Comparison of ENCODE assay signal across 18 mouse cellular contexts in genomic region chr1:84646781-84647180, GRCm38 (mm10). TPM values are rescaled to one million over a fixed set of nuclear protein-coding genes. Genes with fewer than 3 reads are reported as not detected.
DNase-seq lines count a peak whose midpoint lies in the region; TF ChIP-seq lines count a peak whose summit lies in the region.
"Had no signal": no experiment of that assay in that cellular context is flagged by ENCODE, and none has a peak within 500 bp of the region (broad histone marks: within the 10 kb centered on the region; RNA-seq: fewer than 3 reads in every experiment).

No protein-coding gene starts in this region.

- 89% methylated on average over 2 of the region's 2 CpGs for WGBS in thymus, adult 2 months

- peak; percentile 38 for DNase-seq in adrenal gland, adult 2 months
- DNase-seq in adrenal gland, postnatal 4 days (ENCODE audit: low spot score in 2 of 2) = no peak
- peak; percentile 22 for DNase-seq in left cerebral cortex, postnatal 4 days
- no peak for DNase-seq in left cerebral cortex, postnatal 25 days (ENCODE audit: low spot score in 2 of 2)
- peak; percentile 20 to 50 for DNase-seq in adrenal gland, postnatal 36 days
- peak; percentile 59 to 61 for DNase-seq in cerebellum, postnatal 10 days
- no peak for DNase-seq in thymus, adult 2 months
- DNase-seq in lung, postnatal 4 days = no peak
- DNase-seq: kidney, adult 18-20 months; kidney, postnatal 25 days had no signal

- H3K36me3 ChIP-seq in thymus, adult 2 months (ENCODE audit: control insufficient read depth, insufficient read depth, low read length) = no peaks in the 10 kb centered on the region
- H3K36me3 ChIP-seq: forebrain, embryonic 15.5 days; heart, embryonic 15.5 days; hindbrain, embryonic 15.5 days; limb, embryonic 13.5 days; liver, embryonic 15.5 days had no signal

- H3K27me3 ChIP-seq in thymus, adult 2 months (ENCODE audit: control insufficient read depth, insufficient read depth, low read length) = no peaks in the 10 kb centered on the region
- H3K27me3 ChIP-seq: forebrain, embryonic 15.5 days; heart, embryonic 15.5 days; hindbrain, embryonic 15.5 days; limb, embryonic 13.5 days; liver, embryonic 15.5 days had no signal

- TF ChIP-seq POLR2A in thymus, adult 2 months (IDR thresholded peaks at IDR 0.05; ENCODE audit: control insufficient read depth, extremely low read depth, insufficient read depth, low read length, poor library complexity) = no peak

- H3K27ac ChIP-seq in thymus, adult 2 months (ENCODE audit: control insufficient read depth, insufficient read depth, low read length) = no peak overlapping the region
- H3K27ac ChIP-seq: forebrain, embryonic 15.5 days; heart, embryonic 15.5 days; hindbrain, embryonic 15.5 days; left cerebral cortex, adult 2 months; limb, embryonic 13.5 days; liver, embryonic 15.5 days had no signal

- H3K4me3 ChIP-seq in thymus, adult 2 months (ENCODE audit: control insufficient read depth, insufficient read depth, low read length) = no peak overlapping the region
- H3K4me3 ChIP-seq: erythroblast, embryonic 14.5 days; forebrain, embryonic 15.5 days; heart, embryonic 15.5 days; hindbrain, embryonic 15.5 days; left cerebral cortex, adult 2 months; limb, embryonic 13.5 days; liver, embryonic 15.5 days had no signal

- intact Hi-C loops in left cerebral cortex, postnatal 4 days (cut with DNase I) = no loop called here
- intact Hi-C loops in left cerebral cortex, postnatal 25 days (cut with DNase I) = no loop called here

- H3K4me1 ChIP-seq in thymus, adult 2 months (replicated peaks; ENCODE audit: control insufficient read depth, insufficient read depth, low read length) = no peaks in the 10 kb centered on the region
- H3K4me1 ChIP-seq: forebrain, embryonic 15.5 days; heart, embryonic 15.5 days; hindbrain, embryonic 15.5 days; limb, embryonic 13.5 days; liver, embryonic 15.5 days had no signal

- no peak for TF ChIP-seq CTCF in thymus, adult 2 months (IDR thresholded peaks at IDR 0.05; ENCODE audit: borderline replicate concordance, control insufficient read depth, extremely low read depth, insufficient read depth, low read length, poor library complexity)

RNA-seq across cellular contexts. Expression of gene Dner, which starts 49.2 kb away (rescaled TPM):
- total RNA-seq in adrenal gland, adult 2 months (2021) = 1 to 10 TPM; 3.4 to 4.2 TPM
- polyA plus RNA-seq in adrenal gland, adult 2 months (2012; rRNA removed) = 9.0 and 12.1 TPM in 2 replicates
- total RNA-seq in adrenal gland, postnatal 4 days (2021) = 1 to 10 TPM; 6.5 to 6.8 TPM
- total RNA-seq in left cerebral cortex, postnatal 4 days (2021) = 100 to 1,000 TPM; 280 to 333 TPM
- 100 to 1,000 TPM; 149 to 162 TPM for total RNA-seq in left cerebral cortex, postnatal 25 days (2021)
- 1 to 10 TPM; 2.3 to 2.8 TPM for total RNA-seq in adrenal gland, postnatal 36 days (2021)
- polyA plus RNA-seq in thymus, adult 2 months (2012; rRNA removed) = 0.13 and 0.22 TPM in 2 replicates
- total RNA-seq: MEL had no signal
- polyA plus RNA-seq: erythroblast, embryonic 14.5 days had no signal

Comparison
In these comparisons a context has a peak if more than half of its experiments do, and no peak if none do; other contexts are left out.
1. DNase-seq: peak in adrenal gland, adult 2 months (single experiment), left cerebral cortex, postnatal 4 days (single experiment), adrenal gland, postnatal 36 days (2 of 2) and cerebellum, postnatal 10 days (2 of 2); none in adrenal gland, postnatal 4 days (0 of 2), left cerebral cortex, postnatal 25 days (0 of 2), thymus, adult 2 months (single experiment) and lung, postnatal 4 days (0 of 2).
2. RNA of gene Dner, which starts 49.2 kb away (total RNA-seq): 280 to 333 TPM in left cerebral cortex, postnatal 4 days and 149 to 162 TPM in left cerebral cortex, postnatal 25 days; 6.5 to 6.8 TPM in adrenal gland, postnatal 4 days, 3.4 to 4.2 TPM in adrenal gland, adult 2 months and 2.3 to 2.8 TPM in adrenal gland, postnatal 36 days; every median in the first group is over 10 times any median in the second.